Mouse (Mus musculus) stomach, postnatal 0 days (tissue): ENCODE results near the gene Prex1.

Source experiments
- CTCF ChIP-seq: IDR thresholded peaks from 2 replicates; pipeline ENCODE4 v1.5.1; 2016; ENCODE audit warnings: antibody characterized with exemption, low read depth, mild to moderate bottlenecking, moderate library complexity
- EP300 ChIP-seq: optimal IDR thresholded peaks from 2 replicates; pipeline ENCODE3; 2016; ENCODE audit warnings: antibody characterized with exemption

DNA sequence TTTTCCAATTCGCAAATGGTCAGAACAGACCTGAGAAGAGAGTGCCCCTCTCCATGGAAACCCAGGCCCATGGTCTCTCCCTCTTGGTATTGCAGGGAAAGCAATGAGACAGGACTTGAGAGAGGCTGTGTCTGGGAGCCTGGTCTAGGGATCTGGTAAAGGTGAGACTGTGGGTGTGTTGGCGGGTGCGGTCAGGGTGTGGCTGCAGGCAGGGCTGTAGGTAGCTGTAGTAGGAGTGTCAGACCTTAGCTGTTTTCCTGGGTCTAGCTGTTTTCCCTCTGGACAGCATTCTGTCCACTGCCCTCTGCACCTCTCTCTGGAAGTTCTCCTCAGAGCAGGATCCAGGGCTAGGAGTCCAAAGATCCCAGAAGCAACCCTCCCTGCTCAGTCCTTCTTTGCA is 141.3 kb downstream of the Prex1 start:
- TF ChIP-seq EP300 (no peak), CTCF (no peak)
